Mouse (Mus musculus) kidney, embryonic 14.5 days (tissue): ENCODE measurements around the gene Hvcn1. TPM values are rescaled to one million over a fixed set of nuclear protein-coding genes. Genes with fewer than 3 reads are reported as not detected.
A peak's percentile ranks its signal among the peaks of the same experiment; 100 is the strongest.

Experiments used
- ATAC-seq: fragments of 200-750 bp; cut with Nextera tagmentation; 2 replicates; pipeline ENCODE4 v1.8.0; 2017; ENCODE audit warnings: moderate number of reproducible peaks, mild to moderate bottlenecking, moderate TSS enrichment, moderate library complexity; ENCODE audit not compliant: low FRiP score, low TSS enrichment
- H3K27ac ChIP-seq: fragments of 300-500 bp; sonication (generic); 2 replicates; pipeline ENCODE4 v1.5.1; 2014; ENCODE audit warnings: low read depth, mild to moderate bottlenecking, low read length, moderate library complexity, mixed read lengths
- H3K27me3 ChIP-seq: fragments of 300-500 bp; sonication (generic); 2 replicates; pipeline ENCODE4 v1.6.1; 2014; ENCODE audit warnings: mild to moderate bottlenecking, low read length; ENCODE audit not compliant: control insufficient read depth, insufficient read depth
- H3K36me3 ChIP-seq: fragments of 300-500 bp; sonication (generic); 2 replicates; pipeline ENCODE4 v1.6.1; 2014; ENCODE audit warnings: low read length, mixed read lengths; ENCODE audit not compliant: control insufficient read depth, insufficient read depth
- H3K4me1 ChIP-seq: fragments of 300-500 bp; sonication (generic); 2 replicates; pipeline ENCODE4 v1.6.1; 2014; ENCODE audit warnings: low read length, mixed read lengths; ENCODE audit not compliant: control insufficient read depth, insufficient read depth
- H3K4me2 ChIP-seq: fragments of 300-500 bp; sonication (generic); replicated peaks from 2 replicates; pipeline ENCODE4 v1.6.1; 2014; ENCODE audit warnings: low read depth, mild to moderate bottlenecking, low read length
- H3K4me3 ChIP-seq: fragments of 300-500 bp; sonication (generic); 2 replicates; pipeline ENCODE4 v1.5.1; 2014; ENCODE audit warnings: mild to moderate bottlenecking, low read length
- H3K9ac ChIP-seq: fragments of 300-500 bp; sonication (generic); 2 replicates; pipeline ENCODE4 v1.6.1; 2014; ENCODE audit warnings: low read depth, mild to moderate bottlenecking, low read length, moderate library complexity
- H3K9me3 ChIP-seq: fragments of 300-500 bp; sonication (generic); 2 replicates; pipeline ENCODE4 v1.6.1; 2016; ENCODE audit warnings: low read length; ENCODE audit not compliant: control insufficient read depth
- WGBS: fragments of 180-500 bp; shearing (Covaris S2); extraction: QIAGEN DNeasy Blood & Tissue Kit; methylation state at CpG from one replicate; pipeline ENCODE4 v1.1.7; 2014; 5-methylcytosine and 5-hydroxymethylcytosine counted together
- polyA plus RNA-seq: library from polyadenylated mRNA; unstranded; fragments of >200 nt; fragmentation: Nextera tagmentation; extraction: Ambion mirVana; gene quantifications from 2 replicates; pipeline ENCODE4 v1.2.1, GENCODE M21; 2014

Hvcn1 gene
- polyA plus RNA-seq, 1 experiment from 2014 or later = 12.7 TPM

- 54% methylated on average over 12 of the region's 12 CpGs for WGBS
- no peaks in the 10 kb centered on the region for H3K36me3 ChIP-seq
- no peak overlapping the region for H3K4me3 ChIP-seq
- H3K4me1 ChIP-seq = no peaks in the 10 kb centered on the region
- H3K27ac ChIP-seq = no peak overlapping the region
- H3K9me3 ChIP-seq = no peaks in the 10 kb centered on the region
- H3K4me2 ChIP-seq = no peak overlapping the region
- no peak overlapping the region for H3K9ac ChIP-seq
- H3K27me3 ChIP-seq = no peaks in the 10 kb centered on the region
- ATAC-seq = peak; percentile 43; the same call in 1 of the 2 replicates
Measured at GRCm38 (mm10) chr5:122191269-122192063, 15.1 kb upstream of the Hvcn1 start.

DNA sequence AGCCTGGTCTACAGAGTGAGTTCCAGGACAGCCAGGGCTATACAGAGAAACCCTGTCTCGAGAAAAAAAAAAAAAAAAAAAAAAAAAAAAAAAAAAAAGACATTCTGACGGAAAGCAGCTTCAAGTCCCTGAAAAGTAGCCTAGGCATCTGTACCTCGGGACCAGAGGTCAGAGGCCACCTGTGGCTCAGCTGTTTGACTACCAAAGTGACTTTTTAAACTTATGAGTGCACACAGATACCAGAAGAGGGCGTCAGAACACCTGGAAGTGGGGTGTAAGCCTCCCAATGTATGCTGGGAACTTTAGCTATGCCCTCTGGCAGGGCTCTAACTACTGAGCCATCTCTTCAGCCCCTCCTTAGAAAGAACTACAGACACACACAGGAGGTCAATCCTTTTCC lies 14.3 kb upstream of the Hvcn1 start:
- ATAC-seq = no peak
- no peak overlapping the region for H3K4me3 ChIP-seq
- H3K9me3 ChIP-seq = no peaks in the 10 kb centered on the region
- WGBS = 49% methylated on average over 3 of the region's 4 CpGs
- H3K4me1 ChIP-seq = no peaks in the 10 kb centered on the region
- H3K27ac ChIP-seq = no peak overlapping the region
- H3K9ac ChIP-seq = no peak overlapping the region
- no peak overlapping the region for H3K4me2 ChIP-seq
- H3K36me3 ChIP-seq = no peaks in the 10 kb centered on the region
- H3K27me3 ChIP-seq = no peaks in the 10 kb centered on the region

DNA sequence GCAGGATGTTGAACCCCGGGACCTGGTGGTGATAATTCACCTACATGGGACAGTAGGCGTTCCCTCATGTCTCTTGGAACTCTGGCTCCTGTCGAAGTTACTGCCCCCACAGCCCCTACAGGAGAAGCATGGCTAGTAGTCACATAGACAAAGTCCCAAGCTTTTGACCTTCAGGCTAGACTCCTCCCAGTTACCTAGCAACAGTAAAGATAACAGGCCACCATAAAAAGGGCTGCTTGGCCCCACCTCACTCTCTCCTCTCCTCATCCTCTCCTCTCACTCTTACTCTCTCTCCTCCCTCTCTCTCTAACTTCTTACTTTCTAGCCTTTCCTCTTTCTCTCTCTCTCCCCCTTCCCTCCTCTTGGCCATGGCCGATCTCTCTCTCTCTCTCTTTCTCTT lies 5.7 kb upstream of the Hvcn1 start:
- no peaks in the 10 kb centered on the region for H3K27me3 ChIP-seq
- no peak overlapping the region for H3K27ac ChIP-seq
- H3K4me3 ChIP-seq = no peak overlapping the region
- no peak overlapping the region for H3K4me2 ChIP-seq
- no peak for ATAC-seq
- WGBS = 83% methylated on average over 4 of the region's 4 CpGs
- no peaks in the 10 kb centered on the region for H3K9me3 ChIP-seq
- no peaks in the 10 kb centered on the region for H3K36me3 ChIP-seq
- no peaks in the 10 kb centered on the region for H3K4me1 ChIP-seq
- no peak overlapping the region for H3K9ac ChIP-seq

DNA sequence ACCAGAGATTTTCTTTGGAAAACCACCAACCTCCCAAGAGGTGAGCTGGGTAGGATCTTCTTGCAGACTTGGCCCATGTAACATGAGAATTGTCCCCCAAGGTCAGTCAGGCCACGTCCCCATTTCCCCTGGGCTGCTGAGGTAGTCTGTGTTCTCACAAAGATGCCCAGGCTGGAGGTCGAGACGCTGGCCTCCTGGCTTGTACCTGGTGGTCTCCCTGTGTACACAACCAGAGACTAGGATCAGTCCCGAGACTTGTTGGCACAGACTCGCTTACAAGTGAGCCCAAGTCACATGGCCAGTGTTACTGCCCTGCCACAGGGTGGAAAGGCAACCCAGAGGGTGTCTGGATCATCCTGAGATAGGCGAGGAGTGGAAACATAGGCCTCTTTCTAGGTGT lies 4.7 kb upstream of the Hvcn1 start:
- Histone ChIP-seq H3K27me3 (no peaks in the 10 kb centered on the region), H3K4me2 (no peak overlapping the region), H3K27ac (no peak overlapping the region), H3K4me1 (no peaks in the 10 kb centered on the region), H3K36me3 (no peaks in the 10 kb centered on the region), H3K9me3 (no peaks in the 10 kb centered on the region), H3K4me3 (no peak overlapping the region), H3K9ac (no peak overlapping the region)
- 86% methylated on average over 6 of the region's 6 CpGs for whole genome bisulfite sequencing
- ATAC-seq = no peak

DNA sequence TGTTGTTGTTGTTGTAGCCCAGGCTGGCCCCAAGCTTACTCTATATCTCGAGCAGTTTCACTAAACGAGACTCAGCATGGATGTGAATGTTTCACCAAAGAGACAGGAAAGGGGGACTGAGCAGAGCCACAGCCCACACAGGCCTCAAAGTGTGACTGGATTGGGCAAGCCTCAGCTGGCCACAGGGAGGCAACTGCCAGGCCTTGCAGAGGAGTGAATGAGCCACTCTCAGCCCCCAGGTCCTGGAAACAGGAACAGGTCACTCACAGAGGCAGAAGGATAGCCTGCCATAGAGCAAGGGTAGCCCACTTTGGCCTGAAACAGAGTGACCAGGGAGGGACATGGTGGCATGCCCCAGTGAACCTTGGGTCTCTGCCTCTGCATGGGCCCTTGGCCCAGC lies 2.4 kb upstream of the Hvcn1 start:
- no peaks in the 10 kb centered on the region for H3K36me3 ChIP-seq
- WGBS = 55% methylated on average over 2 of the region's 2 CpGs
- H3K9me3 ChIP-seq = no peaks in the 10 kb centered on the region
- ATAC-seq = no peak
- H3K27me3 ChIP-seq = no peaks in the 10 kb centered on the region
- no peak overlapping the region for H3K4me3 ChIP-seq
- no peak overlapping the region for H3K4me2 ChIP-seq
- H3K27ac ChIP-seq = no peak overlapping the region
- H3K9ac ChIP-seq = no peak overlapping the region
- H3K4me1 ChIP-seq = peaks cover 4% of the 10 kb centered on the region

- H3K9me3 ChIP-seq = no peaks in the 10 kb centered on the region
- no peaks in the 10 kb centered on the region for H3K36me3 ChIP-seq
- peak overlapping the region; percentile 66; the same call in 1 of the 2 replicates for H3K4me2 ChIP-seq
- WGBS = 46% methylated on average over 6 of the region's 6 CpGs
- H3K27me3 ChIP-seq = no peaks in the 10 kb centered on the region
- peaks cover 15% of the 10 kb centered on the region for H3K4me1 ChIP-seq
- no peak for ATAC-seq
- 0 out of 2 replicates have a peak overlapping the region, but pooled peaks have one; percentile 28 for H3K9ac ChIP-seq
- H3K27ac ChIP-seq = peak overlapping the region; percentile 57; the same call in 1 of the 2 replicates
- no peak overlapping the region for H3K4me3 ChIP-seq
Measured at GRCm38 (mm10) chr5:122208909-122209308, 2.3 kb downstream of the Hvcn1 start.

- Histone ChIP-seq H3K4me1 (peaks cover 15% of the 10 kb centered on the region), H3K4me3 (peak overlapping the region; percentile 43), H3K9me3 (no peaks in the 10 kb centered on the region), H3K36me3 (no peaks in the 10 kb centered on the region), H3K4me2 (peak overlapping the region; percentile 66), H3K27me3 (no peaks in the 10 kb centered on the region), H3K27ac (peak overlapping the region; percentile 57; the same call in 1 of the 2 replicates), H3K9ac (peak overlapping the region; percentile 28)
- WGBS = 4% methylated on average over 18 of the region's 21 CpGs
- peak; percentile 93 for ATAC-seq
Measured at GRCm38 (mm10) chr5:122209591-122210368, 3.2 kb downstream of the Hvcn1 start.

DNA sequence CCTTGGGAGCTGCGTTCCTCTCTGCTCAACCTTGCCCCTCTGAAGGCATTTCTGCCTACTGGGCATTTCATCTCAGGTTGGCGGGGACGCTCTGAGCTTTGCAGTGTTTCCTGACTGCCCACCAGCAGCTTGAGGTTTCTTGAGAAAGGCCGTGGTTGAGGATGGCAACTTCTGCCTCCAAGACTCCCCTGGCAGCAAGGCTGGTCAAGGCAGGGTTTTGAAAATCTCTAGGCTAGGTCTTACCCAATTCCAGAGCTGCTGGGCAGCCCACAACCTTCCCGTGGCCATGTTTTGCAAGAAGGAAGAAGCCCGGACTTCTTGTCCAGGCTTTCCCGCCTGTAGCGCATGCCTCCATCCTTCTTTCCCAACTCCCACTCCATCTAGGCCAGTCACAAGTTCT lies 4.3 kb downstream of the Hvcn1 start:
- no peak overlapping the region for H3K27ac ChIP-seq
- no peak overlapping the region for H3K9ac ChIP-seq
- no peak overlapping the region for H3K4me2 ChIP-seq
- H3K36me3 ChIP-seq = no peaks in the 10 kb centered on the region
- no peak for ATAC-seq
- 94% methylated on average over 8 of the region's 8 CpGs for WGBS
- H3K27me3 ChIP-seq = no peaks in the 10 kb centered on the region
- H3K4me3 ChIP-seq = no peak overlapping the region
- no peaks in the 10 kb centered on the region for H3K9me3 ChIP-seq
- H3K4me1 ChIP-seq = peaks cover 15% of the 10 kb centered on the region

DNA sequence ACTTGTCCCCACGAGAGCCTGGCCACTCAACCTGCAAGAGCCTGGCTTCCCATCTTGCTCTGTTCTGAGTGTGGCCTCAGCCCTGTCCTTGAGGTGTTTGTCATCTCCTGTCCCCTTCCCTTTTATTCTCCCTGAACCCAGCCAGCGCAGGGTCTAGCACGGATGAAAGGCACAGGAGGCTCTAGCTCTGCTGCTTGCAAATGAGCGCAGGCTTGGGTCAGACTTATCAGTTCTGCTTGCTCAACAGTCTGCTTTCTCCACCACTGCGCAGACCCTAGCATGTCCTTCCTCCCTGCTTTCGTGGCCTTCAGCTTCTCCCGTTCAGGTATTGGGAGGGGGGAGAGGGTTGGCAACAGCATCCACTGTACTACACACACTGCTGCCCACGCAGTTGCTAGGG lies 5.5 kb downstream of the Hvcn1 start:
- 86% methylated on average over 8 of the region's 8 CpGs for WGBS
- H3K27ac ChIP-seq = no peak overlapping the region
- no peaks in the 10 kb centered on the region for H3K27me3 ChIP-seq
- H3K4me1 ChIP-seq = peaks cover 15% of the 10 kb centered on the region
- H3K4me3 ChIP-seq = no peak overlapping the region
- H3K36me3 ChIP-seq = peaks cover 7% of the 10 kb centered on the region; the same call in 1 of the 2 replicates
- H3K9ac ChIP-seq = no peak overlapping the region
- no peaks in the 10 kb centered on the region for H3K9me3 ChIP-seq
- ATAC-seq = no peak
- no peak overlapping the region for H3K4me2 ChIP-seq
